Mouse (Mus musculus) bone marrow macrophage, adult 2 months (primary cell): Measurements from ENCODE around the gene Dut.

Source experiments
- CTCF ChIP-seq: IDR thresholded peaks from 2 replicates; pipeline ENCODE4 v1.5.1; 2012; ENCODE audit warnings: low read depth, mild to moderate bottlenecking, low read length, moderate library complexity
- POLR2A ChIP-seq: IDR thresholded peaks from 2 replicates; pipeline ENCODE4 v1.6.1; 2012; ENCODE audit warnings: mild to moderate bottlenecking, low read depth, low read length, borderline replicate concordance

DNA sequence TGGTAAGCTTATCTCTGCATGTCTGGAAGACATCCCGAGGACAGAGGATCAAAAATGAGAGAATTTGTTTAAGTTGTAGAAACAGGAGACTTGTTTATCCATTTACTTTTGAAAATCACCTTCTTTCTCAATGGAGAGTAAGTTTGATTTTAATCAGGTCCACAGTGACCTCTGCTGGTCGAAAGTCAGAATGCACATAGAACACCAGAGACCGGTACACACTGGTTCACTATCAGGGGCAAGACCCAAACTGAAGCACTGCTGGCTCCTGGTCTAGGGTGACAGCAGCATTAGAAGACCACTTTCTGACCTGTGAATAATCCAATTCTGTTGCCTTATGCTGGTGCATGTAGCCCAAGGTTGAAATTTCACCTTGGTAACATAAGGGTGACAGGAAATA is 32.4 kb upstream of the Dut start:
- no peak for TF ChIP-seq POLR2A
- 0 out of 2 replicates have a peak, but pooled peaks have one; percentile 22 for TF ChIP-seq CTCF
